Mouse (Mus musculus) CH12.LX (cell line): ENCODE measurements around the gene Cisd2. TPM values are rescaled to one million over a fixed set of nuclear protein-coding genes. Genes with fewer than 3 reads are reported as not detected.

ENCODE experiments used
- DNase-seq: peaks from one replicate; pipeline ENCODE4 v3.0.0-alpha.2; 2013; ENCODE audit errors: extremely low read depth
- H3K27ac ChIP-seq: 2 replicates; pipeline ENCODE4 v1.5.1; 2012; ENCODE audit warnings: low read depth, mild to moderate bottlenecking, control low read depth, moderate library complexity; ENCODE audit not compliant: insufficient read depth
- H3K27me3 ChIP-seq: replicated peaks from 2 replicates; pipeline ENCODE3; 2012; ENCODE audit warnings: inconsistent platforms
- H3K36me3 ChIP-seq, 2 experiments: replicated peaks in 1 of 2; 2 replicates each; pipeline versions ENCODE3 to v1.6.1; 2012; ENCODE audit warnings: inconsistent platforms in 1 of 2, low read length in 1 of 2, mild to moderate bottlenecking in 1 of 2, mixed read lengths in 1 of 2, moderate library complexity in 1 of 2; ENCODE audit not compliant: control insufficient read depth in 1 of 2, insufficient read depth in 1 of 2
- H3K4me1 ChIP-seq, 2 experiments: 2 replicates each; pipeline ENCODE4 v1.6.1; 2012; ENCODE audit warnings: inconsistent platforms in 1 of 2, moderate library complexity in 1 of 2; ENCODE audit not compliant: insufficient read depth in 2 of 2, control insufficient read depth in 1 of 2
- H3K4me2 ChIP-seq: 2 replicates; pipeline ENCODE4 v1.6.1; 2012; ENCODE audit warnings: low read depth, mild to moderate bottlenecking, control low read depth; ENCODE audit not compliant: poor library complexity, insufficient read depth, severe bottlenecking
- H3K4me3 ChIP-seq, 3 experiments: fragments of 150-350 bp in 1 of 3; sonication (generic) in 1 of 3; replicated peaks in 1 of 3; 2 replicates each; pipeline versions ENCODE3 to v1.5.1; 2011 to 2012; ENCODE audit warnings: low read depth in 2 of 3, low read length in 2 of 3, mild to moderate bottlenecking in 2 of 3, moderate library complexity in 2 of 3, control low read depth in 1 of 3, improper control_type of control experiment in 1 of 3, inconsistent platforms in 1 of 3, mixed read lengths in 1 of 3; ENCODE audit not compliant: poor library complexity in 1 of 3
- H3K79me2 ChIP-seq: replicated peaks from 2 replicates; pipeline ENCODE4 v1.6.1; 2012; ENCODE audit warnings: mild to moderate bottlenecking, moderate library complexity; ENCODE audit not compliant: control insufficient read depth, poor library complexity, insufficient read depth, severe bottlenecking; ENCODE audit errors: extremely low read depth
- H3K9ac ChIP-seq: 2 replicates; pipeline ENCODE4 v1.6.1; 2012; ENCODE audit warnings: low read depth, mild to moderate bottlenecking, control low read depth, moderate library complexity; ENCODE audit not compliant: insufficient read depth
- H3K9me3 ChIP-seq: replicated peaks from 2 replicates; pipeline ENCODE3; 2012; ENCODE audit warnings: low read length, inconsistent platforms, mixed read lengths
- BHLHE40 ChIP-seq: IDR thresholded peaks from 2 replicates; pipeline ENCODE4 v1.6.1; 2011; ENCODE audit warnings: mild to moderate bottlenecking, low read depth, low read length, improper control_type of control experiment
- CHD1 ChIP-seq: IDR thresholded peaks from 2 replicates; pipeline ENCODE4 v1.6.1; 2012; ENCODE audit warnings: low read depth, low read length, improper control_type of control experiment, inconsistent platforms
- CHD2 ChIP-seq: IDR thresholded peaks from 2 replicates; pipeline ENCODE4 v1.6.1; 2011; ENCODE audit warnings: low read length, improper control_type of control experiment
- CTCF ChIP-seq, 2 experiments: IDR thresholded peaks in 1 of 2; conservative IDR thresholded peaks in 1 of 2; 2 replicates each; pipeline ENCODE4 v1.5.1; 2011 to 2012; ENCODE audit warnings: low read depth in 2 of 2, low read length in 2 of 2, improper control_type of control experiment in 1 of 2, inconsistent platforms in 1 of 2, mild to moderate bottlenecking in 1 of 2, moderate library complexity in 1 of 2
- E2F4 ChIP-seq: IDR thresholded peaks from 2 replicates; pipeline ENCODE4 v1.6.1; 2011; ENCODE audit warnings: low read depth, low read length, improper control_type of control experiment; ENCODE audit not compliant: insufficient replicate concordance
- ELF1 ChIP-seq: IDR thresholded peaks from 2 replicates; pipeline ENCODE4 v1.6.1; 2014; ENCODE audit warnings: low read depth, mild to moderate bottlenecking, inconsistent platforms, low read length, improper control_type of control experiment
- ETS1 ChIP-seq: conservative IDR thresholded peaks from 2 replicates; pipeline ENCODE4 v1.6.1; 2012; ENCODE audit warnings: low read depth, mild to moderate bottlenecking, inconsistent platforms, low read length, improper control_type of control experiment, moderate library complexity
- IRF4 ChIP-seq: IDR thresholded peaks from 2 replicates; pipeline ENCODE4 v1.6.1; 2014; ENCODE audit warnings: low read depth, mild to moderate bottlenecking, inconsistent platforms, low read length, improper control_type of control experiment
- JUN ChIP-seq: IDR thresholded peaks from 2 replicates; pipeline ENCODE4 v1.6.1; 2011; ENCODE audit warnings: low read depth, mild to moderate bottlenecking, low read length, improper control_type of control experiment, moderate library complexity; ENCODE audit not compliant: insufficient read depth
- JUND ChIP-seq: conservative IDR thresholded peaks from 2 replicates; pipeline ENCODE4 v1.6.1; 2011; ENCODE audit warnings: low read depth, low read length, improper control_type of control experiment
- KAT2A ChIP-seq: IDR thresholded peaks from 2 replicates; pipeline ENCODE4 v1.6.1; 2012; ENCODE audit warnings: low read length, improper control_type of control experiment, inconsistent platforms; ENCODE audit not compliant: insufficient replicate concordance
- MAFK ChIP-seq: IDR thresholded peaks from 2 replicates; pipeline ENCODE4 v1.6.1; 2011; ENCODE audit warnings: low read length, improper control_type of control experiment; ENCODE audit not compliant: insufficient replicate concordance
- MAX ChIP-seq: IDR thresholded peaks from 2 replicates; pipeline ENCODE4 v1.6.1; 2011; ENCODE audit warnings: low read length, improper control_type of control experiment
- MAZ ChIP-seq: IDR thresholded peaks from 2 replicates; pipeline ENCODE4 v1.6.1; 2012; ENCODE audit warnings: low read depth, mild to moderate bottlenecking, inconsistent platforms, low read length, improper control_type of control experiment, moderate library complexity
- MEF2A ChIP-seq: IDR thresholded peaks from 2 replicates; pipeline ENCODE4 v1.6.1; 2014; ENCODE audit warnings: low read depth, mild to moderate bottlenecking, inconsistent platforms, low read length, improper control_type of control experiment, borderline replicate concordance
- MXI1 ChIP-seq: IDR thresholded peaks from 2 replicates; pipeline ENCODE4 v1.6.1; 2011; ENCODE audit warnings: mild to moderate bottlenecking, low read depth, low read length, improper control_type of control experiment
- NELFE ChIP-seq: IDR thresholded peaks from 2 replicates; pipeline ENCODE4 v1.6.1; 2011; ENCODE audit warnings: low read depth, low read length, improper control_type of control experiment
- NRF1 ChIP-seq: IDR thresholded peaks from 2 replicates; pipeline ENCODE4 v1.6.1; 2014; ENCODE audit warnings: low read depth, mild to moderate bottlenecking, inconsistent platforms, low read length, improper control_type of control experiment, moderate library complexity
- PAX5 ChIP-seq: IDR thresholded peaks from 2 replicates; pipeline ENCODE4 v1.6.1; 2012; ENCODE audit warnings: low read length, inconsistent platforms, mixed read lengths
- POLR2A ChIP-seq: IDR thresholded peaks from 2 replicates; pipeline ENCODE4 v1.6.1; 2011; ENCODE audit warnings: low read depth, mild to moderate bottlenecking, improper control_type of control experiment, low read length
- RAD21 ChIP-seq: IDR thresholded peaks from 2 replicates; pipeline ENCODE4 v1.6.1; 2011; ENCODE audit warnings: low read depth, mild to moderate bottlenecking, low read length, improper control_type of control experiment, moderate library complexity
- RCOR1 ChIP-seq: conservative IDR thresholded peaks from 2 replicates; pipeline ENCODE4 v1.6.1; 2012; ENCODE audit warnings: low read depth, mild to moderate bottlenecking, inconsistent platforms, low read length, improper control_type of control experiment
- SIN3A ChIP-seq: IDR thresholded peaks from 2 replicates; pipeline ENCODE4 v1.6.1; 2012; ENCODE audit warnings: low read length, improper control_type of control experiment, inconsistent platforms
- SMC3 ChIP-seq: IDR thresholded peaks from 2 replicates; pipeline ENCODE4 v1.6.1; 2011; ENCODE audit warnings: low read depth, low read length, improper control_type of control experiment
- TBP ChIP-seq: conservative IDR thresholded peaks from 2 replicates; pipeline ENCODE4 v1.6.1; 2011; ENCODE audit warnings: low read depth, low read length, improper control_type of control experiment
- TCF12 ChIP-seq: IDR thresholded peaks from 2 replicates; pipeline ENCODE4 v1.6.1; 2014; ENCODE audit warnings: low read depth, mild to moderate bottlenecking, inconsistent platforms, low read length, improper control_type of control experiment
- UBTF ChIP-seq: IDR thresholded peaks from 2 replicates; pipeline ENCODE4 v1.6.1; 2012; ENCODE audit warnings: low read depth, mild to moderate bottlenecking, inconsistent platforms, low read length, improper control_type of control experiment, moderate library complexity
- USF2 ChIP-seq: conservative IDR thresholded peaks from 2 replicates; pipeline ENCODE4 v1.6.1; 2011; ENCODE audit warnings: low read depth, low read length, improper control_type of control experiment
- ZMIZ1 ChIP-seq: IDR thresholded peaks from 2 replicates; pipeline ENCODE4 v1.6.1; 2012; ENCODE audit warnings: low read depth, mild to moderate bottlenecking, inconsistent platforms, low read length, improper control_type of control experiment
- ZNF384 ChIP-seq: IDR thresholded peaks from 2 replicates; pipeline ENCODE4 v1.6.1; 2012; ENCODE audit warnings: low read depth, low read length, improper control_type of control experiment, inconsistent platforms
- dilution Hi-C: fragments of 300-500 bp; cut with MboI; formaldehyde crosslinking; loops from 2 replicates; pipeline ENCODE4 v1.14.3; 2020; ENCODE audit warnings: low sequenced_read_pairs; ENCODE audit not compliant: extremely low pct_unique_long_range_greater_than_20kb, extremely low pct_ligation_motif_present
- in situ Hi-C: fragments of 300-500 bp; cut with MboI; formaldehyde crosslinking; loops from 3 replicates; pipeline ENCODE4 v1.14.3; 2019; ENCODE audit warnings: low sequenced_read_pairs, low pct_ligation_motif_present, low pct_unique_long_range_greater_than_20kb, mixed read lengths
- polyA plus RNA-seq: library from polyadenylated mRNA; unstranded; fragments of >175 nt; gene quantifications from 2 replicates; pipeline ENCODE4 v1.2.1, GENCODE M21; 2012; ENCODE audit warnings: low read depth; ENCODE audit not compliant: insufficient read length
- total RNA-seq, 2 experiments: library from RNA; depleted of rRNA; stranded (reverse); fragments of 300-350 nt in 1 of 2; fragments of >200 nt in 1 of 2; gene quantifications; 2 replicates each; pipeline ENCODE4 v1.2.3; 2012 to 2014

Gene Cisd2
- total and polyA plus RNA-seq, 3 experiments = 36.4 to 62.0 (median 58.2) TPM

GRCm38 (mm10) chr3:135438531-135438912, 14.8 kb upstream of the Cisd2 start:
- peak; percentile 89 for DNase-seq
- Histone ChIP-seq H3K79me2 (peaks cover 31% of the 10 kb centered on the region), H3K4me3 (peak overlapping the region; percentile 81 to 94 (median 83)), H3K4me2 (no peak overlapping the region), H3K36me3 (peaks cover 7 to 42% of the 10 kb centered on the region in 2 experiments), H3K9ac (peak overlapping the region; percentile 98), H3K27ac (peak overlapping the region; percentile 96), H3K4me1 (peaks cover 0 to 36% of the 10 kb centered on the region in 2 experiments; a peak in 2 of 4 replicates), H3K27me3 (no peaks in the 10 kb centered on the region), H3K9me3 (no peaks in the 10 kb centered on the region)
- TF ChIP-seq KAT2A (peak; percentile 89), UBTF (no peak; the same call in 1 of the 2 replicates), MEF2A (no peak), IRF4 (no peak; the same call in 1 of the 2 replicates), ETS1 (peak; percentile 5; the same call in 1 of the 2 replicates), USF2 (no peak), RAD21 (no peak), E2F4 (no peak), ZMIZ1 (peak; percentile 91; the same call in 1 of the 2 replicates), BHLHE40 (peak; percentile 79), MXI1 (no peak), TCF12 (peak; percentile 86), CHD2 (no peak), POLR2A (peak; percentile 71), MAX (no peak; the same call in 1 of the 2 replicates), CHD1 (no peak), JUN (no peak), CTCF (conservative IDR thresholded peaks at IDR 0.05 in 1 of 2, IDR thresholded peaks at IDR 0.05 in 1 of 2; ENCODE audit: low read depth in 2 of 2, low read length in 2 of 2) (no peak), SMC3 (no peak), TBP (no peak), MAZ (no peak), NELFE (peak; percentile 84; the same call in 1 of the 2 replicates), ELF1 (no peak), NRF1 (peak; percentile 33; the same call in 1 of the 2 replicates), MAFK (no peak), SIN3A (no peak; the same call in none of the 2 replicates), JUND (no peak), ZNF384 (no peak), RCOR1 (no peak), PAX5 (no peak)
- in situ Hi-C loops = no loop called here
- dilution Hi-C loops = no loop called here
